Mouse (Mus musculus) limb, embryonic 11.5 days (tissue): ENCODE measurements around the gene Inafm1. TPM values are rescaled to one million over a fixed set of nuclear protein-coding genes. Genes with fewer than 3 reads are reported as not detected.
"Not testable (repeated sequence)": the region's sequence is repeated elsewhere in the genome, so short reads cannot be mapped to it uniquely, and the experiment has no call there.

Experiments
- ATAC-seq: fragments of 200-750 bp; cut with Nextera tagmentation; 2 replicates; pipeline ENCODE4 v1.8.0; 2017; ENCODE audit warnings: low read depth; ENCODE audit not compliant: insufficient number of reproducible peaks, low FRiP score, low TSS enrichment
- DNase-seq: peaks from one replicate; pipeline ENCODE4 v3.0.0-alpha.2; 2015; ENCODE audit warnings: low spot score
- H3K27ac ChIP-seq: fragments of 300-500 bp; sonication (generic); replicated peaks from 2 replicates; pipeline ENCODE4 v1.5.1; 2014; ENCODE audit warnings: low read depth, mild to moderate bottlenecking, low read length
- H3K27me3 ChIP-seq: fragments of 300-500 bp; sonication (generic); 2 replicates; pipeline ENCODE4 v1.6.1; 2014; ENCODE audit warnings: mild to moderate bottlenecking, low read length, mixed read lengths; ENCODE audit not compliant: control insufficient read depth, insufficient read depth
- H3K36me3 ChIP-seq: fragments of 300-500 bp; sonication (generic); 2 replicates; pipeline ENCODE4 v1.6.1; 2014; ENCODE audit warnings: mild to moderate bottlenecking, low read length, moderate library complexity, mixed read lengths; ENCODE audit not compliant: control insufficient read depth, insufficient read depth
- H3K4me1 ChIP-seq: fragments of 300-500 bp; sonication (generic); 2 replicates; pipeline ENCODE4 v1.6.1; 2014; ENCODE audit warnings: low read length, mixed read lengths; ENCODE audit not compliant: control insufficient read depth, insufficient read depth
- H3K4me2 ChIP-seq: fragments of 300-500 bp; sonication (generic); 2 replicates; pipeline ENCODE4 v1.6.1; 2014; ENCODE audit warnings: low read depth, mild to moderate bottlenecking, moderate library complexity; ENCODE audit not compliant: severe bottlenecking
- H3K4me3 ChIP-seq: fragments of 300-500 bp; sonication (generic); 2 replicates; pipeline ENCODE4 v1.5.1; 2014; ENCODE audit warnings: low read depth, low read length
- H3K9ac ChIP-seq: fragments of 300-500 bp; sonication (generic); 2 replicates; pipeline ENCODE4 v1.6.1; 2014; ENCODE audit warnings: mild to moderate bottlenecking, low read length
- H3K9me3 ChIP-seq: fragments of 300-500 bp; sonication (generic); 2 replicates; pipeline ENCODE4 v1.6.1; 2016; ENCODE audit warnings: low read length; ENCODE audit not compliant: control insufficient read depth
- WGBS: fragments of 180-500 bp; shearing (Covaris S2); extraction: QIAGEN DNeasy Blood & Tissue Kit; methylation state at CpG from one replicate; pipeline ENCODE4 v1.1.7; 2014; 5-methylcytosine and 5-hydroxymethylcytosine counted together
- polyA plus RNA-seq: library from polyadenylated mRNA; unstranded; fragments of >200 nt; fragmentation: Nextera tagmentation; extraction: Ambion mirVana; gene quantifications from 2 replicates; pipeline ENCODE4 v1.2.1, GENCODE M21; 2014

Gene Inafm1
- polyA plus RNA-seq, 1 experiment from 2014 or later, result 7.9 TPM

DNA sequence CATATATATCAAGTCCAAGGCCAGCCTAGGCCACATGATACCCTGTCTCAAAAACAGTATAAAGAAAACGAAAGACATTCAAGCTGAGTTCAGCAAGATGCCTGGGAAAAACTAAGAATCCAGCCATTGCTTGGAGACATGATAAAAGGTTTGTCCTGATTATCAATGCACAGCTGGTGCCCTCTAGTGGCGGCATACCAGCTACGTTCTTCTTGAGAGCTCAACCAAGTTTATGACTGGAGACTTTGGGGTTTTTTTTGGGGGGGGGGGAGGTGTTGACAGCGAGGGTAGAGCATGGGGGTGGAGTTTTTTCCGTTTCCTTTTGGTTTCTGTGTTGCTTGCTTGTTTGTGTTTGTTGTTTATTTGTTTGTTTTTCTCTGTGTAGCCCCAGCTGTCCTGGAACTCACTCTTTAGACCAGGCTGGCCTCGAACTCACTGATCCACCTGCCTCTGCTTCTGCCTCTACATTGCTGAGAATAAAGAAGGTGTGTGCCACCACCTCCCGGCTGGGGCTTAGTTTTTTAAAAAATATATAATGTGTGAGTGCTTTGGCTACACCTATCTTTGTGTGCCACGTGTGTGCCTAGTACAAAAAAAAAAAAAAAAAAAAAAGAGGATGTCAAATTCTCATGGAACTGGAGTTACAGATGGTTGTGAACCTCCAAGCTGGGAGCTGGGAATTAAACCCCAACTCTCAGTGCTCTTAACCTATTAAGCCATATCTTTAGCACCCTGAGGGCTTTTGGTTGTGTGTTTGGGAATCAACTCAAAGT lies 10.2 kb downstream of the Inafm1 start:
- no peak overlapping the region for H3K4me3 ChIP-seq
- no peak overlapping the region for H3K4me2 ChIP-seq
- 27% methylated on average over 8 of the region's 8 CpGs for WGBS
- H3K9ac ChIP-seq, result no peak overlapping the region
- no peak overlapping the region for H3K27ac ChIP-seq
- ATAC-seq (no peak), DNase-seq (peak; percentile 79)
- H3K4me1 ChIP-seq, result no peaks in the 10 kb centered on the region
- H3K27me3 ChIP-seq, result no peaks in the 10 kb centered on the region
- no peaks in the 10 kb centered on the region for H3K36me3 ChIP-seq
- H3K9me3 ChIP-seq, result peaks cover 3% of the 10 kb centered on the region; the same call in 1 of the 2 replicates

DNA sequence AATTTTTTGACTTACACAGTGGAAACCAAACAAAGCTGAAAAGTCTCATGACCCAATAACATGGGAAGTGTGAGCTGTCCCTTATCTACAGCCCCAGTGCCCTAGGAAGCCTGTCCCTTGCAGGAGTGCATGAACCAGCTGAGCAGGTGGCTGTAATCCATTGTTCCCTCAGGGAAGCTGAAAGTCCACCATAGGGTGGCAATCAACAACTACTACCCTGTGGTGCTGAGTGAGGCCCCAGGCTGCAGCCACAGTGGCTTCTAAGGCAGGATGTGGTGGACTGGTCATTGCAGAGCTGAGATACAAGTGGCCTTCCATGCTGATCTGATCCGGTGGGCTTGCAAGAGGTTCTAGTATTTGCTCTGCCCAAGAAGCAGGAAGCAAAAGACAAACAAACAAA lies 12.3 kb downstream of the Inafm1 start:
- WGBS, result 62% methylated on average over 1 of the region's 1 CpGs
- ATAC-seq (no peak), DNase-seq (no peak)
- no peak overlapping the region for H3K27ac ChIP-seq
- H3K4me1 ChIP-seq, result no peaks in the 10 kb centered on the region
- H3K4me2 ChIP-seq, result no peak overlapping the region
- no peaks in the 10 kb centered on the region for H3K27me3 ChIP-seq
- H3K9ac ChIP-seq, result no peak overlapping the region
- peaks cover 3% of the 10 kb centered on the region; the same call in 1 of the 2 replicates for H3K9me3 ChIP-seq
- H3K36me3 ChIP-seq, result no peaks in the 10 kb centered on the region
- H3K4me3 ChIP-seq, result no peak overlapping the region

DNA sequence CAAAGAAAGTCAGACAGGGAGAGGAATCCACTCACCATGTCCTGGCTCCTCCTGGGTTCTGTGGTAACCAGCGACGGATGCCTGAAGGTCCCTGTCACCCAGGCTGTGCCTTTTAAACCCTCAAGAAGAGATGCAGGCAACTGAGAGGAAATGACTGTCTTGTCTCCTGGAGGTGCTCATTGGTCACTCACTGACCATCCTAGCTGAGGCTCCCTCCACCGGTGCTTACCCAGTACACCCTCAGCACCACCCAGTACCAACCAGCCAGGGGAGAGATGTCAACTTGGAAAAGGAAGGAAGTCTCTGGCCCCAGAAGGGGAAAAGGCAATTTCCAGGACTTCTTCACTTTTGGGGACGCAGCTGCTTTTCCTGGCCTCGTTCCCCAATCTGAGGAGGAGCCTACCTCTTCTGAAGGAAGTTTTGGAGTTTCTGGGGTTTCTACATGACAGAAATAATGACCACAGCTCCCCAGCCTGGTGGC lies 14.3 kb downstream of the Inafm1 start, which contains the start of gene C5ar1:
Gene C5ar1 (minus strand): TSS at position 431 of the 481 bp plus-strand sequence.
- no peak within 1 kb of the TSS for H3K4me3 ChIP-seq
- H3K27ac ChIP-seq, result no peak within 1 kb of the TSS
- no peak for ATAC-seq
- no peaks in the 10 kb centered on the region for H3K27me3 ChIP-seq
- no peak within 1 kb of the TSS for H3K4me2 ChIP-seq
- DNase-seq, result no peak
- no peaks in the 10 kb centered on the region for H3K36me3 ChIP-seq
- WGBS, result 81% methylated on average over 5 of the region's 5 CpGs
- H3K4me1 ChIP-seq, result no peaks in the 10 kb centered on the region
- H3K9me3 ChIP-seq, result no peaks in the 10 kb centered on the region
- H3K9ac ChIP-seq, result no peak within 1 kb of the TSS

DNA sequence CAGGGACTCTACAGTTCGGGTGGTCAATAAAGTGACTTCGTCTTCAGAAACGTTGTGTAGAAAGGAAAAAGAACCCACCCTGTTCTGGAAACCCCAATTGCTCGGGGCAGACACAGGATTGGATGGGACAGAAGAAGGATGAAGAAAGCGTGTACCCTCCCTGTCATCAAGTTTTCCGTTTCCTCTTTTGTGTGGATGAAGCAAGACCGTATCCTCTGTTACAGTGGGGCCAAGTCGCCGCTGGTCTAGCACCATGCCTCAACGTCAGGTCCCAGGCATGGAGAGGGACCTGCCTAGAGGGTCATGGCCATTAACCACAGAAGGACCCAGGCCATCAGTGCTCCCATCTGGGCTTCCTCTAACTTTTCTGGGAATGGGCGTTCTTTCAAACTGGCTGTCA lies 15.6 kb downstream of the Inafm1 start:
- no peak overlapping the region for H3K4me3 ChIP-seq
- H3K27ac ChIP-seq, result no peak overlapping the region
- ATAC-seq, result no peak
- no peaks in the 10 kb centered on the region for H3K27me3 ChIP-seq
- WGBS, result 86% methylated on average over 11 of the region's 11 CpGs
- no peak overlapping the region for H3K4me2 ChIP-seq
- H3K9me3 ChIP-seq, result no peaks in the 10 kb centered on the region
- no peak overlapping the region for H3K9ac ChIP-seq
- no peaks in the 10 kb centered on the region for H3K36me3 ChIP-seq
- DNase-seq, result no peak
- H3K4me1 ChIP-seq, result no peaks in the 10 kb centered on the region

DNA sequence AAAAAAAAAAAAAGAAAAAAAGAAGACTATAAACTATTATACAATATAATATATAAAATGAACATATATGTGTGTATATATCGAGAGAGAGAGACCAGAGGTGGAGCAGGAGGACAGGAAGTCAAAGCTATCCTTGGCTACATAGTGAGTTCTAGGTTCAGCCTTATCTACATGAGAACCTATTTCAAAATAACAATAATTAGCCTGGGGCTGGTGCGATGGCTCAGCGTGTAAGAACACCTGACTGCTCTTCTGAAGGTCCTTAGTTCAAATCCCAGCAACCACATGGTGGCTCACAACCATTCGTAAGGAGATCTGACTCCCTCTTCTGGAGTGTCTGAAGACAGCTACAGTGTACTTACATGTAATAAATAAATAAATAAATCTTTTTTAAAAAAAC lies 17.5 kb downstream of the Inafm1 start:
- not testable (repeated sequence) for H3K4me1 ChIP-seq, H3K27ac ChIP-seq, ATAC-seq, H3K4me2 ChIP-seq, H3K27me3 ChIP-seq, H3K36me3 ChIP-seq, DNase-seq, H3K9me3 ChIP-seq, H3K4me3 ChIP-seq, H3K9ac ChIP-seq
- 79% methylated on average over 4 of the region's 4 CpGs for WGBS

DNA sequence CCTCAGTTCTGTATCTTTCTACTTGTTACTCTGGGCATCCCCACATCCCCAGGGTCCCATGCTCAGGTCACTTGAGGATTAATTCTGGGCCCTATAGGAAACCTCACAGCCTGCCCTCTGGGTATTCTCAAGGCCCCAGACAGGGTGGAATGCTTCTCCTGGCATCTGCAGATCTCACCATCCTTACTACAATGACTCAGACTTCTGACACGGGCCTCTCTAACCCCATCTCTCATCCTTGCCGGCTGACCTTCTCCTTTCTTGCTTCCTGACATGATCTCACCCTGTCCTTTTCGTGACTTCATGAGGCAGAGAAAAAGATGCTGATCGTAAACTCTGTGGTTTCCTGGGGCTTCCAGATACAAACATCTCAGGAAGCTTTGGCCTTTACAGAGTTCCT lies 19.2 kb downstream of the Inafm1 start:
- Histone ChIP-seq H3K27ac (no peak overlapping the region), H3K4me2 (no peak overlapping the region), H3K4me3 (no peak overlapping the region), H3K4me1 (no peaks in the 10 kb centered on the region), H3K9ac (no peak overlapping the region), H3K27me3 (no peaks in the 10 kb centered on the region), H3K36me3 (no peaks in the 10 kb centered on the region), H3K9me3 (no peaks in the 10 kb centered on the region)
- ATAC-seq, result no peak
- 67% methylated on average over 4 of the region's 4 CpGs for WGBS
- DNase-seq, result no peak

DNA sequence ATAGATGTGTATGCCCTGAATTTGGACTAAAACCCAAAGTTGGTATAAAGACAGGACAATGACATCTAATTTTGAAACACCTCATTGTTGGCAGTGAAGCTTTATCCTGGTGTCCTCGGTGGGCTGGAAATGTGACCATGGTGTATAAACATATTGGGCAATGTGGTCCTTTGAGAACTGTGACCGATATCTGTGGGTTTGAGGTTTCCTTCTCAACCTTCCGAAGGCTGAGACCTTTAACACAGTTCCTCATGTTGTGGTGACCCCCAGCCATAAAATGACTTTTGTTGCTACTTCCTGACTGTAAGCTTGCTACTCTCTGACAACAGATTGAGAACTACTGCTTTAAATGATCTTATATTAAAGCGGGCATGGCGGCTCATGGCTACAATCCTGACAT lies 22.7 kb downstream of the Inafm1 start:
- WGBS, result 81% methylated on average over 5 of the region's 5 CpGs
- ATAC-seq, result no peak
- H3K4me2 ChIP-seq, result no peak overlapping the region

DNA sequence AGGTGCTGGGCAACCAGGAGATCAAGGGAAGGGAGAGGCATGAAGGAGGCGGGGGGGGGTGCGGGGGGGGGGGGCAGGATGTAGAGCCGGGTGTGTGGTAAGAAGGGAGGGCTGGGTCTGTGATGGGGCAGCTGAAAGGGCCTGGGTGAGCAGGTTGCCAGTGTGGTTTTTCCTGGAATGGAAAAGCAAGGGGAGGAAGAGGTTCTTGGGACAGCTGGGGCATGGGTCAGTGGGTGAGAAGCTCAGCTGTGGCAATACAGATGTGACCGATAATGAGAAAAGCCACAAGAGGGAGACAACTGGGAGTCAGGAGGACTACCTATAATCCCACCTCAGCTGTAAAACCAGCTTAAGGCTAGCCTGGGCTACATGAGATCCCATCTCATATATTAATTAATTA lies 27.5 kb downstream of the Inafm1 start:
- H3K27ac ChIP-seq, result no peak overlapping the region
- no peak overlapping the region for H3K4me3 ChIP-seq
- DNase-seq (no peak), ATAC-seq (no peak)
- no peaks in the 10 kb centered on the region for H3K4me1 ChIP-seq
- no peak overlapping the region for H3K9ac ChIP-seq
- no peak overlapping the region for H3K4me2 ChIP-seq
- 51% methylated on average over 1 of the region's 4 CpGs for WGBS
- no peaks in the 10 kb centered on the region for H3K36me3 ChIP-seq
- H3K9me3 ChIP-seq, result no peaks in the 10 kb centered on the region
- H3K27me3 ChIP-seq, result no peaks in the 10 kb centered on the region

More for the DNA sequence above, 22.7 kb downstream of the Inafm1 start:
- no peak for DNase-seq
- Histone ChIP-seq H3K9ac (no peak overlapping the region), H3K9me3 (no peaks in the 10 kb centered on the region), H3K27ac (no peak overlapping the region), H3K4me1 (no peaks in the 10 kb centered on the region), H3K27me3 (no peaks in the 10 kb centered on the region), H3K36me3 (no peaks in the 10 kb centered on the region), H3K4me3 (no peak overlapping the region)
